Comparison of ENCODE assay signal across 9 mouse cellular contexts in the genomic region with DNA sequence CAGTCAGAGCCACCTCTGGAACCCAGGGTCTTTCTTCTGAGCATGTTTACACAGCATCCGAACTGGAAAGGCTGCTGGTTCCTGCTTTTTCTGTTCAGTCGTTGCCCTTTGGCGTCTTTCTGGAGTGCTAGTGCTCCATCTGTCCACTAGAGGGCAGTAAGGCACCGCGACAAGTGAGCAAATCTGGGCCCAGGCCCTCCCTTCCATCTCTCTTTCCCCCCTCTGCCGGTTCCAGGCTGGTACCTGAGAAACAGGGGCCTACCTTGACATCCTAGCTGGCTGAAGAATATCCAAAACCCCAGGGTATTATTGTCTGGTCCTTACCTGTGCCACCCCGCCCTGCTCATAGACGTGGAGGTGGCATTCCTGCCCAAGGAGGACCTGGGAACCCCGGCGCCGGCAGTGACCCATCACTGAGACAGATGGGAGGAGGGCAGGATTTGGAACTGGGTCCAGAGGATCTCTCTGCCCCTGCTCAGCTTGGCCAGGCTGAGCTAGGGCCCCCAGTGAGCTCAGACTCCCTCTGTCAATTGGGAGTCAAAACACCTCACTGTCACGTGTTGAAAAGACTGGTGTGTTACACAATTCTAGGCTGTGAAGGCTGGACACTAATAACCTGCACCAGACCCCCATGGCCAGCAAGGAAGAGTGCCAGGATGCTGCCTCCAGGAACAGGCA. TPM values are rescaled to one million over a fixed set of nuclear protein-coding genes. Genes with fewer than 3 reads are reported as not detected.
DNase-seq lines count a peak whose midpoint lies in the region; ATAC-seq and TF ChIP-seq lines count a peak whose summit lies in the region.
"Had no signal": no experiment of that assay in that cellular context is flagged by ENCODE, and none has a peak within 500 bp of the region (broad histone marks: within the 10 kb centered on the region; RNA-seq: fewer than 3 reads in every experiment).

No protein-coding gene starts in this region.

- H3K4me2 ChIP-seq in limb, embryonic 12.5 days = no peak overlapping the region
- no peak overlapping the region for H3K4me2 ChIP-seq in stomach, postnatal 0 days (replicated peaks; ENCODE audit: low read depth)
- H3K4me2 ChIP-seq: embryonic facial prominence, embryonic 12.5 days had no signal

- 38% methylated on average over 12 of the region's 12 CpGs for WGBS in kidney, adult 2 months
- 39% methylated on average over 12 of the region's 12 CpGs for WGBS in limb, embryonic 12.5 days
- WGBS in stomach, postnatal 0 days = 39% methylated on average over 12 of the region's 12 CpGs

- ATAC-seq in common myeloid progenitor, adult 5-6 weeks (replicated peaks; ENCODE audit: low read depth, poor library complexity, severe bottlenecking) = peak; percentile 68
- no peak for ATAC-seq in limb, embryonic 12.5 days (ENCODE audit: insufficient number of reproducible peaks, insufficient read depth, low FRiP score, low TSS enrichment, low read depth)
- ATAC-seq in stomach, postnatal 0 days (ENCODE audit: low FRiP score, low TSS enrichment) = no peak; the same call in 1 of the 2 replicates

- peak; percentile 97 for TF ChIP-seq CTCF in kidney, adult 2 months (conservative IDR thresholded peaks at IDR 0.05; ENCODE audit: insufficient read depth, insufficient read length, low read depth, low read length)
- TF ChIP-seq CTCF in stomach, postnatal 0 days (IDR thresholded peaks at IDR 0.05; ENCODE audit: low read depth) = peak; percentile 99

- H3K36me3 ChIP-seq in kidney, adult 2 months (ENCODE audit: control insufficient read depth, insufficient read depth, low read length) = no peaks in the 10 kb centered on the region
- no peaks in the 10 kb centered on the region for H3K36me3 ChIP-seq in limb, embryonic 12.5 days
- no peaks in the 10 kb centered on the region for H3K36me3 ChIP-seq in stomach, postnatal 0 days (ENCODE audit: control insufficient read depth, insufficient read depth, low read length)
- H3K36me3 ChIP-seq: embryonic facial prominence, embryonic 12.5 days had no signal

- H3K4me1 ChIP-seq in kidney, adult 2 months (ENCODE audit: control insufficient read depth, insufficient read depth, low read length) = peaks cover 4% of the 10 kb centered on the region; the same call in 1 of the 2 replicates
- H3K4me1 ChIP-seq in limb, embryonic 12.5 days (replicated peaks) = peaks cover 7% of the 10 kb centered on the region; the same call in 1 of the 2 replicates
- H3K4me1 ChIP-seq in stomach, postnatal 0 days (replicated peaks; ENCODE audit: control insufficient read depth, insufficient read depth) = 0 out of 2 replicates have a peak, but pooled peaks cover 2% of the 10 kb centered on the region

- peak overlapping the region; percentile 37; the same call in 1 of the 2 replicates for H3K9ac ChIP-seq in limb, embryonic 12.5 days (replicated peaks)
- H3K9ac ChIP-seq in stomach, postnatal 0 days (ENCODE audit: low read length) = no peak overlapping the region
- H3K9ac ChIP-seq: embryonic facial prominence, embryonic 12.5 days had no signal

- no peak for TF ChIP-seq EP300 in stomach, postnatal 0 days (optimal IDR thresholded peaks at IDR 0.05)

- no peak overlapping the region for H3K27ac ChIP-seq in kidney, adult 2 months (ENCODE audit: insufficient read depth, low read depth, low read length)
- H3K27ac ChIP-seq in limb, embryonic 12.5 days = no peak overlapping the region
- H3K27ac ChIP-seq in stomach, postnatal 0 days (replicated peaks) = no peak overlapping the region
- H3K27ac ChIP-seq: embryonic facial prominence, embryonic 12.5 days had no signal

- DNase-seq in 3134 (ENCODE audit: extremely low read depth, insufficient read length, low spot score) (peak; percentile 41), ZHBTc4 (ENCODE audit: low read depth, low spot score) (peak; percentile 90)
- DNase-seq in gastrocnemius, postnatal 10 days = peak; percentile 67
- peak; percentile 77 for DNase-seq in kidney, adult 2 months
- peak; percentile 92 for DNase-seq in naive thymus-derived CD4-positive, alpha-beta T cell, adult 2 months (ENCODE audit: low read depth)
- DNase-seq in stomach, postnatal 0 days (ENCODE audit: low spot score) = peak; percentile 78

- H3K27me3 ChIP-seq in kidney, adult 2 months (replicated peaks; ENCODE audit: control insufficient read depth, insufficient read depth, low read length) = no peaks in the 10 kb centered on the region
- H3K27me3 ChIP-seq in limb, embryonic 12.5 days = peaks cover 12% of the 10 kb centered on the region; the same call in 1 of the 2 replicates
- no peaks in the 10 kb centered on the region for H3K27me3 ChIP-seq in stomach, postnatal 0 days (ENCODE audit: control insufficient read depth, insufficient read depth, low read length)
- H3K27me3 ChIP-seq: embryonic facial prominence, embryonic 12.5 days had no signal

- no peak for TF ChIP-seq POLR2A in kidney, adult 2 months (IDR thresholded peaks at IDR 0.05; ENCODE audit: low read depth, low read length)

- H3K4me3 ChIP-seq in kidney, adult 2 months (ENCODE audit: insufficient read depth, low read depth, low read length) = no peak overlapping the region
- no peak overlapping the region for H3K4me3 ChIP-seq in limb, embryonic 12.5 days (replicated peaks)
- no peak overlapping the region for H3K4me3 ChIP-seq in stomach, postnatal 0 days (ENCODE audit: low read depth, low read length)
- H3K4me3 ChIP-seq: embryonic facial prominence, embryonic 12.5 days had no signal

- no peaks in the 10 kb centered on the region for H3K9me3 ChIP-seq in limb, embryonic 12.5 days
- no peaks in the 10 kb centered on the region for H3K9me3 ChIP-seq in stomach, postnatal 0 days (ENCODE audit: control insufficient read depth, low read length)
- H3K9me3 ChIP-seq: embryonic facial prominence, embryonic 12.5 days had no signal

RNA-seq across cellular contexts. Expression of a gene that starts 2.5 kb away (rescaled TPM):
- total RNA-seq in common myeloid progenitor, adult 5-6 weeks (2017) = 5.4 and 6.0 TPM in 2 replicates
- 1 to 10 TPM; 4.7 to 5.6 TPM for total RNA-seq in gastrocnemius, postnatal 10 days (2021)
- 14.9 and 20.1 TPM in 2 replicates for polyA plus RNA-seq in kidney, adult 2 months (2012; rRNA removed)
- 1.9 and 2.3 TPM in 2 replicates for polyA plus RNA-seq in limb, embryonic 12.5 days (2016; fragmentation: Nextera tagmentation; extraction: Ambion mirVana)
- polyA plus RNA-seq in stomach, postnatal 0 days (2015; fragmentation: Nextera tagmentation; extraction: Ambion mirVana) = 5.7 and 6.5 TPM in 2 replicates

RNA-seq across cellular contexts. Expression of a gene that starts 10.3 kb away (rescaled TPM):
- total RNA-seq in common myeloid progenitor, adult 5-6 weeks (2017) = not detected in 2 replicates
- total RNA-seq in gastrocnemius, postnatal 10 days (2021) = not detected
- polyA plus RNA-seq in kidney, adult 2 months (2012; rRNA removed) = 0.08 and 0.10 TPM in 2 replicates
- not detected in 2 replicates for polyA plus RNA-seq in limb, embryonic 12.5 days (2016; fragmentation: Nextera tagmentation; extraction: Ambion mirVana)
- not detected in 2 replicates for polyA plus RNA-seq in stomach, postnatal 0 days (2015; fragmentation: Nextera tagmentation; extraction: Ambion mirVana)
- polyA plus RNA-seq: embryonic facial prominence, embryonic 12.5 days had no signal

RNA-seq across cellular contexts. Expression of a gene that starts 21.8 kb away (rescaled TPM):
- 192 and 193 TPM in 2 replicates for total RNA-seq in common myeloid progenitor, adult 5-6 weeks (2017)
- 10 to 100 TPM; 11.4 to 13.2 TPM for total RNA-seq in gastrocnemius, postnatal 10 days (2021)
- polyA plus RNA-seq in kidney, adult 2 months (2012; rRNA removed) = 0.75 and 1.3 TPM in 2 replicates
- polyA plus RNA-seq in limb, embryonic 12.5 days (2016; fragmentation: Nextera tagmentation; extraction: Ambion mirVana) = 346 and 369 TPM in 2 replicates
- 67.0 and 91.7 TPM in 2 replicates for polyA plus RNA-seq in stomach, postnatal 0 days (2015; fragmentation: Nextera tagmentation; extraction: Ambion mirVana)

RNA-seq across cellular contexts. Expression of a gene that starts 44.9 kb away (rescaled TPM):
- total RNA-seq in common myeloid progenitor, adult 5-6 weeks (2017) = 61.6 and 75.3 TPM in 2 replicates
- total RNA-seq in gastrocnemius, postnatal 10 days (2021) = 10 to 100 TPM; 14.3 to 20.5 TPM
- 15.5 and 15.8 TPM in 2 replicates for polyA plus RNA-seq in kidney, adult 2 months (2012; rRNA removed)
- polyA plus RNA-seq in limb, embryonic 12.5 days (2016; fragmentation: Nextera tagmentation; extraction: Ambion mirVana) = 136 and 143 TPM in 2 replicates
- 47.1 and 58.0 TPM in 2 replicates for polyA plus RNA-seq in stomach, postnatal 0 days (2015; fragmentation: Nextera tagmentation; extraction: Ambion mirVana)

RNA-seq across cellular contexts. Expression of a gene that starts 45.1 kb away (rescaled TPM):
- total RNA-seq in common myeloid progenitor, adult 5-6 weeks (2017) = 0.27 TPM in 1 of 2 replicates, not detected in the other
- 1 to 10 TPM; 5.1 to 5.3 TPM for total RNA-seq in gastrocnemius, postnatal 10 days (2021)
- 85.6 and 89.7 TPM in 2 replicates for polyA plus RNA-seq in kidney, adult 2 months (2012; rRNA removed)
- 3.5 and 4.2 TPM in 2 replicates for polyA plus RNA-seq in limb, embryonic 12.5 days (2016; fragmentation: Nextera tagmentation; extraction: Ambion mirVana)
- 5.7 and 7.7 TPM in 2 replicates for polyA plus RNA-seq in stomach, postnatal 0 days (2015; fragmentation: Nextera tagmentation; extraction: Ambion mirVana)

Comparison
In these comparisons a context has a peak if more than half of its experiments do, and no peak if none do; other contexts are left out.
1. DNase-seq: peak in every context shown above with its lines; median percentile 92 in naive thymus-derived CD4-positive, alpha-beta T cell, adult 2 months; 90 in ZHBTc4; 78 in stomach, postnatal 0 days; 77 in kidney, adult 2 months; 67 in gastrocnemius, postnatal 10 days; 41 in 3134.
2. RNA of a gene that starts 21.8 kb away (polyA plus RNA-seq): 346 to 369 TPM in limb, embryonic 12.5 days and 67.0 to 91.7 TPM in stomach, postnatal 0 days; 0.75 to 1.3 TPM in kidney, adult 2 months; every median in the first group is over 10 times any median in the second.